Mouse (Mus musculus) heart, embryonic 15.5 days (tissue): ENCODE data around the gene Thoc6. TPM values are rescaled to one million over a fixed set of nuclear protein-coding genes. Genes with fewer than 3 reads are reported as not detected.
A peak's percentile ranks its signal among the peaks of the same experiment; 100 is the strongest.

Experiments used
- ATAC-seq: fragments of 200-750 bp; cut with Nextera tagmentation; replicated peaks from 2 replicates; pipeline ENCODE4 v1.8.0; 2017; ENCODE audit warnings: low read depth, moderate TSS enrichment; ENCODE audit not compliant: insufficient number of reproducible peaks, insufficient read depth, low FRiP score
- H3K27ac ChIP-seq: fragments of 300-500 bp; sonication (generic); 2 replicates; pipeline ENCODE4 v1.5.1; 2015; ENCODE audit warnings: mild to moderate bottlenecking, inconsistent platforms
- H3K27me3 ChIP-seq: fragments of 300-500 bp; sonication (generic); 2 replicates; pipeline ENCODE4 v1.6.1; 2015; ENCODE audit warnings: inconsistent platforms
- H3K36me3 ChIP-seq: fragments of 300-500 bp; sonication (generic); 2 replicates; pipeline ENCODE4 v1.6.1; 2015; ENCODE audit warnings: mild to moderate bottlenecking, inconsistent platforms
- H3K4me1 ChIP-seq: fragments of 300-500 bp; sonication (generic); replicated peaks from 2 replicates; pipeline ENCODE4 v1.6.1; 2015; ENCODE audit warnings: inconsistent platforms
- H3K4me2 ChIP-seq: fragments of 300-500 bp; sonication (generic); 2 replicates; pipeline ENCODE4 v1.6.1; 2015; ENCODE audit warnings: inconsistent platforms, mild to moderate bottlenecking, moderate library complexity
- H3K4me3 ChIP-seq: fragments of 300-500 bp; sonication (generic); 2 replicates; pipeline ENCODE4 v1.5.1; 2015; ENCODE audit warnings: mild to moderate bottlenecking, inconsistent platforms
- H3K9ac ChIP-seq: fragments of 300-500 bp; sonication (generic); 2 replicates; pipeline ENCODE4 v1.6.1; 2015; ENCODE audit warnings: mild to moderate bottlenecking, inconsistent platforms
- H3K9me3 ChIP-seq: fragments of 300-500 bp; sonication (generic); replicated peaks from 2 replicates; pipeline ENCODE4 v1.6.1; 2016; ENCODE audit warnings: inconsistent platforms
- WGBS: fragments of 180-500 bp; shearing (Covaris S2); methylation state at CpG from one replicate; pipeline ENCODE4 v1.1.7; 2015; ENCODE audit warnings: mixed read lengths; 5-methylcytosine and 5-hydroxymethylcytosine counted together
- polyA plus RNA-seq: library from polyadenylated mRNA; unstranded; fragments of >200 nt; fragmentation: Nextera tagmentation; extraction: Ambion mirVana; gene quantifications from 2 replicates; pipeline ENCODE4 v1.2.1, GENCODE M21; 2015

Gene Thoc6
- polyA plus RNA-seq, 1 experiment from 2014 or later: 29.4 TPM

- H3K9me3 ChIP-seq: no peaks in the 10 kb centered on the region
- H3K4me2 ChIP-seq: peak overlapping the region; percentile 99
- 0 out of 2 replicates have a peak, but pooled peaks have one; percentile 21 for ATAC-seq
- H3K27me3 ChIP-seq: peaks cover 49% of the 10 kb centered on the region
- under 1% methylated on average over 100 of the region's 101 CpGs for WGBS
- H3K27ac ChIP-seq: no peak overlapping the region
- H3K4me3 ChIP-seq: peak overlapping the region; percentile 64
- peak overlapping the region; percentile 60 for H3K9ac ChIP-seq
- no peaks in the 10 kb centered on the region for H3K36me3 ChIP-seq
- H3K4me1 ChIP-seq: peaks cover 9% of the 10 kb centered on the region
These were observed 25.7 kb upstream of the Thoc6 start for GRCm38 (mm10) chr17:23699131-23700077.

GRCm38 (mm10) chr17:23695801-23696200 lies 22.1 kb upstream of the Thoc6 start:
- peaks cover 9% of the 10 kb centered on the region for H3K4me1 ChIP-seq
- ATAC-seq: no peak

GRCm38 (mm10) chr17:23694491-23694890 lies 20.8 kb upstream of the Thoc6 start:
- WGBS: 70% methylated on average over 1 of the region's 1 CpGs

More at GRCm38 (mm10) chr17:23695801-23696200, 22.1 kb upstream of the Thoc6 start:
- Histone ChIP-seq H3K36me3 (no peaks in the 10 kb centered on the region), H3K4me3 (no peak overlapping the region), H3K27me3 (peaks cover 33% of the 10 kb centered on the region), H3K4me2 (no peak overlapping the region), H3K9me3 (no peaks in the 10 kb centered on the region), H3K9ac (no peak overlapping the region), H3K27ac (no peak overlapping the region)
- 20% methylated on average over 3 of the region's 3 CpGs for WGBS

GRCm38 (mm10) chr17:23683856-23684672 lies 10.4 kb upstream of the Thoc6 start, which contains the start of gene Cldn9:
Cldn9 (minus strand) TSS chr17:23684026.
- H3K9ac ChIP-seq: no peak within 1 kb of the TSS
- peaks cover 66% of the 10 kb centered on the region for H3K27me3 ChIP-seq
- H3K9me3 ChIP-seq: no peaks in the 10 kb centered on the region
- no peak within 1 kb of the TSS for H3K4me3 ChIP-seq
- no peaks in the 10 kb centered on the region for H3K36me3 ChIP-seq
- H3K4me1 ChIP-seq: peaks cover 6% of the 10 kb centered on the region
- H3K27ac ChIP-seq: no peak within 1 kb of the TSS
- peak; percentile 47; the same call in 1 of the 2 replicates for ATAC-seq
- 27% methylated on average over 15 of the region's 15 CpGs for WGBS
- H3K4me2 ChIP-seq: no peak within 1 kb of the TSS

More at GRCm38 (mm10) chr17:23694491-23694890, 20.8 kb upstream of the Thoc6 start:
- H3K9me3 ChIP-seq: no peaks in the 10 kb centered on the region
- no peak overlapping the region for H3K4me2 ChIP-seq
- no peaks in the 10 kb centered on the region for H3K36me3 ChIP-seq
- H3K9ac ChIP-seq: no peak overlapping the region
- no peak overlapping the region for H3K4me3 ChIP-seq
- ATAC-seq: no peak
- H3K4me1 ChIP-seq: peaks cover 4% of the 10 kb centered on the region
- H3K27ac ChIP-seq: no peak overlapping the region
- peaks cover 23% of the 10 kb centered on the region for H3K27me3 ChIP-seq

GRCm38 (mm10) chr17:23683226-23683625 lies 9.5 kb upstream of the Thoc6 start:
- Histone ChIP-seq H3K9me3 (no peaks in the 10 kb centered on the region), H3K27me3 (peaks cover 75% of the 10 kb centered on the region), H3K27ac (no peak overlapping the region), H3K4me1 (peaks cover 7% of the 10 kb centered on the region), H3K4me3 (no peak overlapping the region), H3K9ac (no peak overlapping the region), H3K4me2 (no peak overlapping the region), H3K36me3 (no peaks in the 10 kb centered on the region)
- 12% methylated on average over 15 of the region's 15 CpGs for WGBS
- no peak for ATAC-seq

GRCm38 (mm10) chr17:23682530-23682929 lies 8.8 kb upstream of the Thoc6 start:
- Histone ChIP-seq H3K9me3 (no peaks in the 10 kb centered on the region), H3K9ac (no peak overlapping the region)

GRCm38 (mm10) chr17:23682092-23682491 lies 8.4 kb upstream of the Thoc6 start:
- no peaks in the 10 kb centered on the region for H3K9me3 ChIP-seq
- H3K4me2 ChIP-seq: no peak overlapping the region
- peaks cover 77% of the 10 kb centered on the region for H3K27me3 ChIP-seq
- WGBS: 48% methylated on average over 4 of the region's 4 CpGs
- H3K9ac ChIP-seq: no peak overlapping the region
- no peak overlapping the region for H3K27ac ChIP-seq
- H3K4me3 ChIP-seq: no peak overlapping the region
- ATAC-seq: no peak
- H3K36me3 ChIP-seq: no peaks in the 10 kb centered on the region
- peaks cover 13% of the 10 kb centered on the region for H3K4me1 ChIP-seq

More at GRCm38 (mm10) chr17:23682530-23682929, 8.8 kb upstream of the Thoc6 start:
- no peak overlapping the region for H3K4me2 ChIP-seq
- H3K27me3 ChIP-seq: peaks cover 77% of the 10 kb centered on the region
- no peak overlapping the region for H3K27ac ChIP-seq
- 54% methylated on average over 3 of the region's 3 CpGs for WGBS
- H3K4me3 ChIP-seq: no peak overlapping the region
- no peaks in the 10 kb centered on the region for H3K36me3 ChIP-seq
- H3K4me1 ChIP-seq: peaks cover 10% of the 10 kb centered on the region
- no peak for ATAC-seq

- peaks cover 19% of the 10 kb centered on the region for H3K4me1 ChIP-seq
- no peak overlapping the region for H3K4me3 ChIP-seq
- H3K27me3 ChIP-seq: peaks cover 77% of the 10 kb centered on the region
- H3K9me3 ChIP-seq: no peaks in the 10 kb centered on the region
- no peak overlapping the region for H3K9ac ChIP-seq
- no peak overlapping the region for H3K27ac ChIP-seq
- no peak for ATAC-seq
- H3K36me3 ChIP-seq: no peaks in the 10 kb centered on the region
- H3K4me2 ChIP-seq: no peak overlapping the region
- WGBS: 61% methylated on average over 10 of the region's 10 CpGs
These were observed 7.4 kb upstream of the Thoc6 start for GRCm38 (mm10) chr17:23681086-23681485.

GRCm38 (mm10) chr17:23680336-23680735 lies 6.7 kb upstream of the Thoc6 start:
- no peak for ATAC-seq
- Histone ChIP-seq H3K4me2 (no peak overlapping the region), H3K27me3 (peaks cover 74% of the 10 kb centered on the region), H3K4me1 (peaks cover 27% of the 10 kb centered on the region), H3K36me3 (0 out of 2 replicates have a peak, but pooled peaks cover 1% of the 10 kb centered on the region), H3K9ac (no peak overlapping the region), H3K9me3 (no peaks in the 10 kb centered on the region), H3K27ac (no peak overlapping the region), H3K4me3 (0 out of 2 replicates have a peak overlapping the region, but pooled peaks have one; percentile 36)
- WGBS: 58% methylated on average over 9 of the region's 9 CpGs

- Histone ChIP-seq H3K27ac (no peak within 1 kb of the TSS), H3K4me1 (peaks cover 37% of the 10 kb centered on the region), H3K36me3 (0 out of 2 replicates have a peak, but pooled peaks cover 4% of the 10 kb centered on the region), H3K27me3 (peaks cover 63% of the 10 kb centered on the region), H3K4me3 (peak within 1 kb of the TSS; percentile 36), H3K9ac (no peak within 1 kb of the TSS), H3K9me3 (no peaks in the 10 kb centered on the region), H3K4me2 (peak within 1 kb of the TSS; percentile 56)
- WGBS: 2% methylated on average over 38 of the region's 38 CpGs
- ATAC-seq: no peak
These were observed 5.6 kb upstream of the Thoc6 start, which contains the start of gene Cldn6 for GRCm38 (mm10) chr17:23679127-23679835. Cldn6 (plus strand) TSS chr17:23679249.
